Mouse (Mus musculus) erythroblast, adult 5-6 weeks (primary cell): ENCODE results near the gene Mcmbp. TPM values are rescaled to one million over a fixed set of nuclear protein-coding genes. Genes with fewer than 3 reads are reported as not detected.

Experiments
- ATAC-seq: replicated peaks from 2 replicates; pipeline ENCODE4 v1.8.0; 2016; ENCODE audit warnings: moderate number of reproducible peaks, mild to moderate bottlenecking, moderate TSS enrichment, inconsistent platforms; ENCODE audit not compliant: poor library complexity, low FRiP score, severe bottlenecking
- total RNA-seq, 2 experiments: library from RNA; stranded (forward) in 1 of 2; stranded (reverse) in 1 of 2; fragments of 150-400 nt in 1 of 2; fragments of 200-764, 138-1000 nt in 1 of 2; gene quantifications; 2 replicates each; pipeline versions ENCODE4 v1.2.3 to v1.2.4; 2015 to 2017; ENCODE audit warnings: low replicate concordance in 2 of 2

Mcmbp gene
- 22.8 and 44.6 TPM in 2 replicates for total RNA-seq (2015; ENCODE audit: low replicate concordance)
- total RNA-seq (2017; ENCODE audit: low replicate concordance), result 14.5 and 16.8 TPM in 2 replicates

- peak; percentile 85 for ATAC-seq
These were observed at the start of gene Mcmbp for GRCm38 (mm10) chr7:128740334-128740733. Gene Mcmbp, minus strand, starts transcription at chr7:128740495.

- no peak for ATAC-seq
These were observed 49.8 kb upstream of the Mcmbp start for GRCm38 (mm10) chr7:128790045-128790444.

- no peak for ATAC-seq
These were observed 41.6 kb upstream of the Mcmbp start for GRCm38 (mm10) chr7:128781846-128782245.

- no peak for ATAC-seq
These were observed 39.0 kb upstream of the Mcmbp start for GRCm38 (mm10) chr7:128779305-128779704.

GRCm38 (mm10) chr7:128777201-128777600 lies 36.9 kb upstream of the Mcmbp start:
- ATAC-seq, result no peak

- no peak for ATAC-seq
These were observed 26.4 kb upstream of the Mcmbp start for GRCm38 (mm10) chr7:128766696-128767095.

GRCm38 (mm10) chr7:128758948-128759347 lies 18.7 kb upstream of the Mcmbp start:
- ATAC-seq, result no peak

- no peak for ATAC-seq
These were observed 15.1 kb upstream of the Mcmbp start for GRCm38 (mm10) chr7:128755396-128755795.

GRCm38 (mm10) chr7:128752012-128752411 lies 11.7 kb upstream of the Mcmbp start:
- ATAC-seq, result no peak

- ATAC-seq, result no peak
These were observed 10.0 kb upstream of the Mcmbp start for GRCm38 (mm10) chr7:128750296-128750695.

- peak; percentile 67 for ATAC-seq
These were observed 8.5 kb upstream of the Mcmbp start for GRCm38 (mm10) chr7:128748758-128749157.

- ATAC-seq, result no peak
These were observed 5.9 kb upstream of the Mcmbp start for GRCm38 (mm10) chr7:128746151-128746550.

- ATAC-seq, result peak; percentile 87
These were observed 4.6 kb upstream of the Mcmbp start, which contains the start of gene Sec23ip for GRCm38 (mm10) chr7:128744684-128745485. Gene Sec23ip, plus strand, starts transcription at chr7:128744943.

GRCm38 (mm10) chr7:128743898-128744297 lies 3.6 kb upstream of the Mcmbp start:
- ATAC-seq, result no peak

- ATAC-seq, result peak; percentile 22; the same call in 1 of the 2 replicates
These were observed 625 bp downstream of the Mcmbp start for GRCm38 (mm10) chr7:128739462-128740277.

- ATAC-seq, result no peak
These were observed 1.2 kb downstream of the Mcmbp start for GRCm38 (mm10) chr7:128739116-128739461.

- no peak for ATAC-seq
These were observed 2.3 kb downstream of the Mcmbp start for GRCm38 (mm10) chr7:128738041-128738440.

GRCm38 (mm10) chr7:128731585-128731984 lies 8.7 kb downstream of the Mcmbp start:
- no peak for ATAC-seq

- ATAC-seq, result no peak
These were observed 11.6 kb downstream of the Mcmbp start for GRCm38 (mm10) chr7:128728738-128729137.

GRCm38 (mm10) chr7:128727701-128728100 lies 12.6 kb downstream of the Mcmbp start:
- no peak for ATAC-seq

GRCm38 (mm10) chr7:128726999-128727398 lies 13.3 kb downstream of the Mcmbp start:
- no peak for ATAC-seq
